Mouse (Mus musculus) liver, embryonic 18 days (tissue): ENCODE results near the gene Olfr48. TPM values are rescaled to one million over a fixed set of nuclear protein-coding genes. Genes with fewer than 3 reads are reported as not detected.

Experiments used
- polyA plus RNA-seq: library from polyadenylated mRNA; depleted of rRNA; stranded (reverse); fragments of >200 nt; gene quantifications from 2 replicates; pipeline ENCODE4 v1.2.3, GENCODE M21; 2012; rRNA removed

Olfr48 gene
- not detected in 2 replicates for polyA plus RNA-seq

GRCm38 (mm10) chr2:89848105-89848504, at the start of gene Olfr48:
TSS of gene Olfr48 (minus strand) at chr2:89848205.

DNA sequence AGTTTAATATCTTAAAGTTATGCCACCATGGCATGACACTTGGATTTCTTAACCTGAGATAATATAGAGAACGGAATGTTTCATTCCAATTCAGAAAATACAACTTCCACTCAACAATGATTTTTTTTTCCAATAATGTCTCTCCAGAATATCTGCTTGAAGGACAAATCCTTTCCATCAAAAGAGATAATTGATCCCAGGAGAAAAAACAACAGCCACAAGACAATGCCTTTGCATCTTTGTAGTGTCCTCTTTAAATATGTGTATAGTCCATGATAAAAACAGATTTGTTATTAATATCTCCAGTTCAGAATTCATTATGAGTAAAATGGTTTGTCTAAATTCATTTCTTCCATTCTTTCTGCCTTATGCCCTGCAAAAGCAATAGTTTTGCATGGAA, 30.1 kb upstream of the Olfr48 start, which contains the start of gene Olfr1257:
Gene Olfr1257, plus strand, starts transcription at position 301 of the 400 bp plus-strand sequence.

DNA sequence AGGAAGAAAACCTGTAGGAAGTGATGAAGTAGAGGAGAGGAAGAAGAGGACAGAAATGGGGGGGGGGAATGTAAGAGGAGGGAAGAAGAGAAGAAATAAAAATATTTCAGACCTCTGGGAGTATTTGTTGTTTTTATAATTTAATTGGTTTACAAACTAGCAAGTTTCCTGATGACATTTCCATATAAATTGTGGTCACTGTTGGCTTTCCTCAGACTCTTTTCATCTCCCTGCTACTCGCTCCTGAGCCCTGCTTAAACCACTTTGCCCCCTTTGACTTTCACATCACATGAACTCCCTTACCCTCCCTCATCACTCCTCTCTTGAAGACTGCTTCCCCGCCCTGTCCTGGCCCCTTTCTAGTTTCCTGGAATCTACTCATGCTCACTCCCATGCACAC, 6.5 kb downstream of the Olfr48 start, which contains the start of gene Olfr1256:
Gene Olfr1256, minus strand, starts transcription at position 101 of the 400 bp plus-strand sequence.

GRCm38 (mm10) chr2:89811751-89812150, 36.3 kb downstream of the Olfr48 start, which contains the start of gene Olfr1255:
TSS of gene Olfr1255 (plus strand) at chr2:89812051.

DNA sequence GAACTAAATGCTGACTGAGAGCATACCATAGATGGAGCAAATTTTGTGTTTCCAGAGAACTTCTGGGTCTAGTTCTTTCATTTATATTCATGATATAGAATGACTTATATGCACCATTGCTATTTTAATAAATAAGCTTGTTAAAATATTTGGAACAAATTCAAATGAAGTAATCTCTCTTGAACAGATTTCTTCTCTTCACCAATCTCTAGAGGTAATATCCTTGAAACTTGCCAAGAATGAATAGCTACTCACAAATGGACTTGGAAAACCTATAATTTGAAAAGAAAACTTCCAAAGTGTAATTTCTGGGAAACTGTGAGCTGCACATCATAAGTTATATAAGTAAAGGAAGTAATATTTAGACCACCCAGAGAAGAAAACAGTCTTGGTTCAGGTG, 54.5 kb downstream of the Olfr48 start, which contains the start of gene Olfr1254:
Gene Olfr1254, minus strand, starts transcription at position 101 of the 400 bp plus-strand sequence.

Other genes with a start within 250 kb of the Olfr48 start
- not detected in 2 replicates for gene Olfr1247, start 234.1 kb downstream of the Olfr48 start, polyA plus RNA-seq
- gene Olfr1248, start 230.0 kb downstream of the Olfr48 start, polyA plus RNA-seq = not detected in 2 replicates
- not detected in 2 replicates for gene Olfr1249, start 213.2 kb downstream of the Olfr48 start, polyA plus RNA-seq
- not detected in 2 replicates for gene Olfr1250, start 186.7 kb downstream of the Olfr48 start, polyA plus RNA-seq
- not detected in 2 replicates for gene Olfr1251, start 176.3 kb downstream of the Olfr48 start, polyA plus RNA-seq
- not detected in 2 replicates for gene Olfr1252, start 123.2 kb downstream of the Olfr48 start, polyA plus RNA-seq
- not detected in 2 replicates for gene Olfr1253, start 91.1 kb downstream of the Olfr48 start, polyA plus RNA-seq
- not detected in 2 replicates for gene Olfr1254, start 54.6 kb downstream of the Olfr48 start, polyA plus RNA-seq
- gene Olfr1255, start 36.2 kb downstream of the Olfr48 start, polyA plus RNA-seq = not detected in 2 replicates
- not detected in 2 replicates for gene Olfr1256, start 6.7 kb downstream of the Olfr48 start, polyA plus RNA-seq
- gene Olfr1257, start 30.2 kb upstream of the Olfr48 start, polyA plus RNA-seq = not detected in 2 replicates
- gene Olfr1258, start 79.1 kb upstream of the Olfr48 start, polyA plus RNA-seq = not detected in 2 replicates
- not detected in 2 replicates for gene Olfr1259, start 100.5 kb upstream of the Olfr48 start, polyA plus RNA-seq
- gene Olfr1260, start 126.1 kb upstream of the Olfr48 start, polyA plus RNA-seq = not detected in 2 replicates
- gene Olfr1261, start 143.0 kb upstream of the Olfr48 start, polyA plus RNA-seq = not detected in 2 replicates
- not detected in 2 replicates for gene Olfr1262, start 151.9 kb upstream of the Olfr48 start, polyA plus RNA-seq
- gene Olfr1263, start 163.9 kb upstream of the Olfr48 start, polyA plus RNA-seq = not detected in 2 replicates
- gene Olfr1264, start 177.4 kb upstream of the Olfr48 start, polyA plus RNA-seq = not detected in 2 replicates
- not detected in 2 replicates for gene Olfr1265, start 187.1 kb upstream of the Olfr48 start, polyA plus RNA-seq
- gene Olfr140, start 215.4 kb upstream of the Olfr48 start, polyA plus RNA-seq = not detected in 2 replicates